Mouse (Mus musculus) liver, embryonic 16.5 days (tissue): ENCODE results near the gene Tsen15. TPM values are rescaled to one million over a fixed set of nuclear protein-coding genes. Genes with fewer than 3 reads are reported as not detected.

Experiments
- ATAC-seq: fragments of 200-750 bp; cut with Nextera tagmentation; 2 replicates; pipeline ENCODE4 v1.8.0; 2017; ENCODE audit warnings: low read depth, mild to moderate bottlenecking, moderate number of reproducible peaks, moderate library complexity
- H3K27ac ChIP-seq: fragments of 300-500 bp; sonication (generic); 2 replicates; pipeline ENCODE4 v1.5.1; 2014; ENCODE audit warnings: mild to moderate bottlenecking, low read length
- H3K27me3 ChIP-seq: fragments of 300-500 bp; sonication (generic); 2 replicates; pipeline ENCODE4 v1.6.1; 2014; ENCODE audit warnings: low read depth, low read length, mixed read lengths; ENCODE audit not compliant: control insufficient read depth, insufficient read depth
- H3K36me3 ChIP-seq: fragments of 300-500 bp; sonication (generic); 2 replicates; pipeline ENCODE4 v1.6.1; 2014; ENCODE audit warnings: mild to moderate bottlenecking; ENCODE audit not compliant: control insufficient read depth, insufficient read depth
- H3K4me1 ChIP-seq: fragments of 300-500 bp; sonication (generic); 2 replicates; pipeline ENCODE4 v1.6.1; 2014; ENCODE audit warnings: low read depth, low read length, mixed read lengths; ENCODE audit not compliant: control insufficient read depth
- H3K4me2 ChIP-seq: fragments of 300-500 bp; sonication (generic); 2 replicates; pipeline ENCODE4 v1.6.1; 2014; ENCODE audit warnings: low read depth, low read length, mixed read lengths
- H3K4me3 ChIP-seq: fragments of 300-500 bp; sonication (generic); 2 replicates; pipeline ENCODE4 v1.5.1; 2014; ENCODE audit warnings: low read depth, mild to moderate bottlenecking, low read length
- H3K9ac ChIP-seq: fragments of 300-500 bp; sonication (generic); 2 replicates; pipeline ENCODE4 v1.6.1; 2014; ENCODE audit warnings: low read depth, low read length
- H3K9me3 ChIP-seq: fragments of 300-500 bp; sonication (generic); replicated peaks from 2 replicates; pipeline ENCODE4 v1.6.1; 2016; ENCODE audit warnings: low read length; ENCODE audit not compliant: control insufficient read depth
- WGBS: fragments of 180-500 bp; shearing (Covaris S2); extraction: QIAGEN DNeasy Blood & Tissue Kit; methylation state at CpG from one replicate; pipeline ENCODE4 v1.1.7; 2014; ENCODE audit not compliant: insufficient replicate concordance; 5-methylcytosine and 5-hydroxymethylcytosine counted together
- polyA plus RNA-seq: library from polyadenylated mRNA; unstranded; fragments of >200 nt; fragmentation: Nextera tagmentation; extraction: Ambion mirVana; gene quantifications from 2 replicates; pipeline ENCODE4 v1.2.1, GENCODE M21; 2015

The Tsen15 gene
- polyA plus RNA-seq, result 17.6 and 19.5 TPM in 2 replicates

DNA sequence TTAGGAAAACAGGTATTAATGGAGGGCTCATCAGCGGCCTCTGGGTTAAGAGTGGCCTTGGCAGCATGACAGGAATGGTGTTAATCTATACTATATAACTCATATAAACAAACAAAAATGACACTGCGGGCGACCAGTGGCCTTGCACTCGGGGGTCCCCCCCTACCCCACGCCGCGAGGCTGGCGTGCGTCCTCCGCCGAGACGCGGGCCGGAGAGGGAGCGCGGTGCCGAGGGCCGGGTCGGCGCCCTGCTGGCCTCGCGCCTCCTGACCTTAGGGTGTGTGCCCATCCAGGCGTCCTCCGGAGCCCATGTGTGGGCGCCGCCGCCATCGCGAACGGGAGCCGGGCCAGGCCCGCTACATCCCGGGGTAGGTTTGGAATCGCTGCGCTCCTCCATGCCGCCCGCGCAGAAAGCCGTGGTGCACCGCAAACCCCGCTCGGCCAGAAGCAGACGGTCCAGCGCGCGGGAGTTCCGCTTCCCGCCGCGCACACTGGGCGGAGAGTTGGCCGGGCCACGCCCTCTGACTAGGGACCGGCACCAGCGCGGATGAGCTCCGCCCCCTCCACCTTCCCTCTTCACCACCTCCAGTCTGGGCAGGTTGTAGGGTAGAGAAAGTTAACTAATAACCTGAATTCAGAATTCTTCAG is at the start of gene Tsen15:
Tsen15 (minus strand) TSS at position 501 of the 648 bp plus-strand sequence.
- under 1% methylated on average over 57 of the region's 57 CpGs for WGBS
- H3K4me1 ChIP-seq, result peaks cover 5% of the 10 kb centered on the region; the same call in 1 of the 2 replicates
- peak; percentile 98 for ATAC-seq
- H3K4me3 ChIP-seq, result peak within 1 kb of the TSS; percentile 87
- H3K9ac ChIP-seq, result peak within 1 kb of the TSS; percentile 90
- H3K4me2 ChIP-seq, result peak within 1 kb of the TSS; percentile 63
- no peaks in the 10 kb centered on the region for H3K9me3 ChIP-seq
- H3K27ac ChIP-seq, result peak within 1 kb of the TSS; percentile 8
- H3K36me3 ChIP-seq, result peaks cover 5% of the 10 kb centered on the region; the same call in 1 of the 2 replicates
- H3K27me3 ChIP-seq, result no peaks in the 10 kb centered on the region

DNA sequence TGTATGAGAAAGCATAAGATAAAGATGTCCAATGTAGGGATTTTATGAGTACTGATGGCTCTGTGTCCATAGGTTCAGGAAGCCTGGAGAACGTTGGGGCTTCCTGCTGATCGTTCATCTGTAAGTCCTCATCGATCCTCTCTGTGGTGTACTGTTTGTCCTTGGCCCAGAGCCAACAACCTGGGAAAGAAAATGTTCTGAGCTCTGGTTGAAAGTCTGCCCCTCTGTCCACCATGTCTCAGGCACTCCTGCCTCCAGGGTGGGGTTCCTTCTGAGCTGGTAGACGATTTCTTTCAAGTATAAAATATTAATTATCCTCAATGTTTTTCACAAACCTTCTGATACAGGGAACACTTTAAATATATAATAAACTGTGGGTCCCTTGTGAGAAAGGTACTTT is 47.7 kb upstream of the Tsen15 start:
- Histone ChIP-seq H3K4me3 (no peak overlapping the region), H3K27ac (no peak overlapping the region), H3K9ac (no peak overlapping the region), H3K36me3 (no peaks in the 10 kb centered on the region), H3K4me2 (no peak overlapping the region), H3K4me1 (no peaks in the 10 kb centered on the region), H3K9me3 (no peaks in the 10 kb centered on the region), H3K27me3 (no peaks in the 10 kb centered on the region)
- ATAC-seq, result 0 out of 2 replicates have a peak, but pooled peaks have one; percentile 7
- WGBS, result 41% methylated on average over 4 of the region's 4 CpGs

DNA sequence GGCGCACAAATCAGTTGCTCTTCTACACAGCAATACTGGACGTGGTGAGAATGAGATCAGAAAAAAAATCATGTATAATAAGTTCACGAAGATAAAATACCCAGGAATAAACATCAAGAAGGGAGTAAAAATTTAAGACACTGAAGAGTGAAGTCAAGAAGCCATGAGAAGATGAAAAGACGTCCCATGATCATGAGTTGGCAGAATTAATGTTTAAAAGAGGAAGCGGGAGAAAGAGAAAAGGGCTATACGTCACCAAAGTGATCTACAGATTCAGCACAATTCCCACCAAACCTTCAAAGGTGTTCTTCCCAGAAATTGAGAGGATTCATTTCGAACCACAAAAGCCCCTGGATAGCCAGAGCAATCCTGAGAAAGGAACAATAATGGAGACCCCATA is 43.3 kb upstream of the Tsen15 start:
- Histone ChIP-seq H3K4me1 (no peaks in the 10 kb centered on the region), H3K9ac (no peak overlapping the region), H3K4me2 (no peak overlapping the region), H3K9me3 (no peaks in the 10 kb centered on the region), H3K4me3 (no peak overlapping the region), H3K36me3 (no peaks in the 10 kb centered on the region), H3K27me3 (no peaks in the 10 kb centered on the region), H3K27ac (no peak overlapping the region)
- 53% methylated on average over 7 of the region's 7 CpGs for WGBS
- ATAC-seq, result no peak

DNA sequence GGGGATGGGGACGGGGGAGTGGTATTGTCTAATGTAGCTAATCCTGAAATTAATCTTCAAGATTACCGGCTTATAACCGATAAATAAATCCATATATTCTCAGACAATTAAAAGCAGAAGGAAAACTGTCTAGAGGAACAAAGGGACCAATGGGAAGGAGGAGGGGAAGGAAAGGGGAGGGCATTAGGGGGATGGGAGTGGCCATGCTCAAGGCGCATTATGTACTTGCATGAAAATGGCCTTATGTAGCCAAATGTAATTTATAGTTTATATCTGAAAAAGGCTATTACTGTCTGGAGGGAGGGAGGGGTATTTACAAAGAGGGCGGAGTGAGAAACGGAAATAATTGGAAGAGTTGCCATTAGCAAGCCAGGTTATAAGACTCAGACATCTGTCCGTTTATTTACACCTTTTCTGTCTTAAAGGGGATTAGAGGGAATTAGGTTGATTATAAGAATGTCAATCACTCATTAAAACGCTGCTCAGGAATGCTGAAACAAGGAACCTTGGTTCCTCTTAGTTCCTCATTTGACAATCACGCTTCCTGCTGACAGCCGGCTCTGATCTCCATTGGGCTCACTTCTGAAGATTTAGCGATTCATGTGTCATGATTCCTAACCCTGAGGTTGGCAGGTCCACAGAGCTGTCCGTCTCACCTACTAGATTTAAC is 41.6 kb upstream of the Tsen15 start:
- ATAC-seq, result no peak
- H3K27me3 ChIP-seq, result no peaks in the 10 kb centered on the region
- no peaks in the 10 kb centered on the region for H3K9me3 ChIP-seq
- H3K4me1 ChIP-seq, result no peaks in the 10 kb centered on the region
- H3K4me3 ChIP-seq, result no peak overlapping the region
- H3K9ac ChIP-seq, result no peak overlapping the region
- no peak overlapping the region for H3K4me2 ChIP-seq
- 40% methylated on average over 12 of the region's 12 CpGs for WGBS
- H3K36me3 ChIP-seq, result no peaks in the 10 kb centered on the region
- no peak overlapping the region for H3K27ac ChIP-seq

DNA sequence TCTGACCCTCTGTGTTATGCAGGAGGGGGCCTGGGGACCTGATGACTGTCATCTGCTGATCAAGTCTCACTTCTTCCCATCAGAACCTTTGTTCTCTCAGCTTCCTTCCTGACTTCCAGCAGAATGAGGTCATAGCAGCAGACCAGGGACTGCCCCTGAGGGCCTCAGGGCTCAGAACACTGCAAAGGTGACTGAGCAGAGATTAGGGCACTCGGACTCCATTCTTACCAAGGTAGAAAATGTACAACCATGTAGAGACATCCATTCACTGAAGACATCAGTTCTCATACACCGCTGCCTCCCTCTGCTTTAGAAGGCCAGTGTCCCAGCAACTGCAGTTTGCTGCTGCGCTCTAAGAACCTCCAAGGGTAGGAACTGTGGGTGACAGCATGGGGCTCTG is 36.6 kb upstream of the Tsen15 start:
- Histone ChIP-seq H3K4me2 (no peak overlapping the region), H3K9me3 (no peaks in the 10 kb centered on the region), H3K9ac (no peak overlapping the region), H3K4me1 (no peaks in the 10 kb centered on the region), H3K27me3 (no peaks in the 10 kb centered on the region), H3K4me3 (no peak overlapping the region), H3K36me3 (no peaks in the 10 kb centered on the region), H3K27ac (no peak overlapping the region)
- ATAC-seq, result no peak
- WGBS, result 63% methylated on average over 3 of the region's 3 CpGs

DNA sequence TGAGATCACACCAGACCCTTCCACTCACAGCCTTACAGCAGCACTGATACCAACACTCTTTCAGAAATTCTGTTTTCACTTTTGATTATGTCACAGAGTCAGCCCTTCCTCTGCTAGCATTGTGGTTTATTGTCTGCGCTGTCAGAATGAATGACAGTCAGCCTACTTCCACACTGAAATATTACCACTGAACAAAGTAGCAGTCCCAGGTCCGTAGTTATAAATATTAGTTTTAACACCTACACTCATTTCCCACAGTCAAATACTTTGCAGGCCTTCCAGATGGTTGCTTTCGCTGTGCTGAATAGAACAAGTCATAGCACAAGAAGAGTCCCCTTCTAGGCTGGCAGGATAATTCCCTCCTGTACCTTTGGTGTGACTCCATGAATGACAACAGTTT is 35.8 kb upstream of the Tsen15 start:
- H3K36me3 ChIP-seq, result no peaks in the 10 kb centered on the region
- H3K27ac ChIP-seq, result no peak overlapping the region
- H3K9me3 ChIP-seq, result no peaks in the 10 kb centered on the region
- H3K9ac ChIP-seq, result no peak overlapping the region
- no peak overlapping the region for H3K4me2 ChIP-seq
- ATAC-seq, result no peak
- H3K4me1 ChIP-seq, result no peaks in the 10 kb centered on the region
- H3K27me3 ChIP-seq, result no peaks in the 10 kb centered on the region
- 35% methylated on average over 3 of the region's 3 CpGs for WGBS
- no peak overlapping the region for H3K4me3 ChIP-seq

DNA sequence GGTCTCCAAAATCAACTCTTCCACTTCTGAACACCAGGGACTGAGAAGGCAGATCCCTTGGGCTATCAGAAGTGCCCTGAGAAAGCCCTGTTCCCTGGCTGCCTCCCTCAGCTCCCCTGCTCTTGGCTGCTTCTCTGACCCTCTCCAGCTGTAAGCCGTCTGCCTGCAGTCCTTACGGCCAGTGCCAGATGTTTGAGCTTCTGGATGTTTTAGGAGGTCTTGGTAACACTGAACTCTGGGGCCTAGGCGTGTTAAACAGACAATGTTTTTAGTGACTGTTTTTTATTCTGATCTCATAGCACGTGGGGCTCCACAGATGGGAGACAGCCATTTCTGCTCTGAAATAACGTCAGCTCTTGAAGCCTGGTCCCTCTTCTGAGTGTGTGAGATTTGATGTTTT is 31.1 kb upstream of the Tsen15 start:
- no peak for ATAC-seq
- H3K9me3 ChIP-seq, result no peaks in the 10 kb centered on the region
- no peak overlapping the region for H3K27ac ChIP-seq

DNA sequence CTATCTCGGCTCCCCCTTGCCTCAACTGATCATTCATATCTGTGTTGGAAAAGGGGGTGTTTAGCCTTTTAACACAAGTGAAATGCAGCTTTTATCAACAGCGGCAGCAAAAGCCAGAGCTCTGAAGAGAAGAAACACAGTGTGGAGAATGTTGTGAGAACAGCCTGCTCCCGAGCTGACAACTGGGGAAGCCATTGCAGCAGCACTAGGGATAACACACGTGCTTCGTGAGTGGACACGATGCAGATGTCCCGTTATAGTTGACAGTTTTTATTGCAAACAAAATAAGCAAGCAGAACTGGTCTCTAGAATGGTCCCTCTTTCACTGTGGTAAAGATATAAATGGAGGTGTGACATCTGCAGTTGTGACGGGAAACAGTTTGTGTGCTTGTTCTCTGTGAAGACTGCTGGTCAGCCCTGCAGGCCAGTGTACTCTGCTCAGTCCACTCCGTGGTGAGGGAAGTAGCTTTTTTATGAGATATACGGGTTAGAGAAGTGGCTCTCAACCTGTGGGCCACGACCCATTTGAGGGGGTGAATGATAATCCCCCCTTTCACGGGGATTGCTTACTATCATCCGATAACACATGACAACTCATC is 29.9 kb upstream of the Tsen15 start:
- no peak overlapping the region for H3K4me2 ChIP-seq
- no peaks in the 10 kb centered on the region; the same call in 1 of the 2 replicates for H3K9me3 ChIP-seq
- H3K4me1 ChIP-seq, result no peaks in the 10 kb centered on the region
- H3K27me3 ChIP-seq, result no peaks in the 10 kb centered on the region
- no peak for ATAC-seq
- no peak overlapping the region for H3K4me3 ChIP-seq
- 59% methylated on average over 13 of the region's 13 CpGs for WGBS
- H3K9ac ChIP-seq, result no peak overlapping the region
- H3K27ac ChIP-seq, result no peak overlapping the region
- no peaks in the 10 kb centered on the region for H3K36me3 ChIP-seq

More for the DNA sequence above, 31.1 kb upstream of the Tsen15 start:
- Histone ChIP-seq H3K4me1 (no peaks in the 10 kb centered on the region), H3K4me2 (no peak overlapping the region), H3K27me3 (no peaks in the 10 kb centered on the region), H3K4me3 (no peak overlapping the region), H3K36me3 (no peaks in the 10 kb centered on the region), H3K9ac (no peak overlapping the region)
- WGBS, result 54% methylated on average over 5 of the region's 5 CpGs

DNA sequence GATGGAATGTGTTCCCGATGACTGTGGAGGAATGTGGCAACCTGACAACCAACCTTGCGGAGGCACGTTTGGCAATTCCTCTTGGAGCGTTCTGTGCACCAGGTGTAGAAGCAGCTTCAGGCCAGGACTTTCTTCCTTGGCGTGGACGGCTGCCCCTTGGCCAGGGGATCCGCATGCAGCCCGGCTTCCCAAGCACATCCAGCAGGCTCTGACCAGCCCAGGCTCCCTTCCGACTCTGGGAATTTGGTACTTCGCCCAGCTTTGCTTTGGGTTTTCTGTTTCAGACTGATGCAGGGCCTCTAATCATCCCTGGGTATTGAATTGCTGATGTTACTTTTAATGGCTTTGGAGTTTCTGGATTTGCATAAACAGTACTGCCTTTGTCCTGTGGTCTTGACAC is 28.0 kb upstream of the Tsen15 start:
- no peaks in the 10 kb centered on the region for H3K27me3 ChIP-seq
- WGBS, result 68% methylated on average over 10 of the region's 10 CpGs
- no peaks in the 10 kb centered on the region; the same call in 1 of the 2 replicates for H3K9me3 ChIP-seq
- ATAC-seq, result no peak
- H3K9ac ChIP-seq, result no peak overlapping the region
- H3K4me1 ChIP-seq, result no peaks in the 10 kb centered on the region
- H3K27ac ChIP-seq, result no peak overlapping the region
- no peaks in the 10 kb centered on the region for H3K36me3 ChIP-seq
- no peak overlapping the region for H3K4me2 ChIP-seq
- H3K4me3 ChIP-seq, result no peak overlapping the region
